Mouse (Mus musculus) lung, postnatal 0 days (tissue): ENCODE data around the gene Faiml.

Source experiments
- CTCF ChIP-seq: IDR thresholded peaks from 2 replicates; pipeline ENCODE4 v1.5.1; 2016; ENCODE audit warnings: antibody characterized with exemption, mild to moderate bottlenecking
- EP300 ChIP-seq: IDR thresholded peaks from 2 replicates; pipeline ENCODE4 v1.6.1; 2016; ENCODE audit warnings: antibody characterized with exemption, mild to moderate bottlenecking, control low read depth

GRCm38 (mm10) chr9:99216182-99216581 lies 20.9 kb downstream of the Faiml start:
- TF ChIP-seq CTCF (no peak), EP300 (no peak)
